Mouse (Mus musculus) olfactory bulb, adult 2 months (tissue): Measurements from ENCODE around the gene F2rl1.

Source experiments
- CTCF ChIP-seq: fragments of 200-500 bp; IDR thresholded peaks from 2 replicates; pipeline ENCODE4 v1.5.1; 2012; ENCODE audit warnings: low read depth, mild to moderate bottlenecking, low read length, moderate library complexity; ENCODE audit not compliant: insufficient read depth
- POLR2A ChIP-seq: fragments of 200-500 bp; IDR thresholded peaks from 2 replicates; pipeline ENCODE4 v1.6.1; 2012; ENCODE audit warnings: mild to moderate bottlenecking, low read depth, low read length, moderate library complexity; ENCODE audit not compliant: insufficient read depth

GRCm38 (mm10) chr13:95563693-95564092, 38.7 kb upstream of the F2rl1 start:
- TF ChIP-seq POLR2A: no peak
- no peak for TF ChIP-seq CTCF
